Mouse (Mus musculus) right cerebral cortex, adult 18-20 months (tissue): Measurements from ENCODE around the gene Lifr.

Experiments
- DNase-seq: peaks from one replicate; pipeline ENCODE4 v3.0.0; 2022; ENCODE audit warnings: mixed read lengths

Gene Lifr

DNA sequence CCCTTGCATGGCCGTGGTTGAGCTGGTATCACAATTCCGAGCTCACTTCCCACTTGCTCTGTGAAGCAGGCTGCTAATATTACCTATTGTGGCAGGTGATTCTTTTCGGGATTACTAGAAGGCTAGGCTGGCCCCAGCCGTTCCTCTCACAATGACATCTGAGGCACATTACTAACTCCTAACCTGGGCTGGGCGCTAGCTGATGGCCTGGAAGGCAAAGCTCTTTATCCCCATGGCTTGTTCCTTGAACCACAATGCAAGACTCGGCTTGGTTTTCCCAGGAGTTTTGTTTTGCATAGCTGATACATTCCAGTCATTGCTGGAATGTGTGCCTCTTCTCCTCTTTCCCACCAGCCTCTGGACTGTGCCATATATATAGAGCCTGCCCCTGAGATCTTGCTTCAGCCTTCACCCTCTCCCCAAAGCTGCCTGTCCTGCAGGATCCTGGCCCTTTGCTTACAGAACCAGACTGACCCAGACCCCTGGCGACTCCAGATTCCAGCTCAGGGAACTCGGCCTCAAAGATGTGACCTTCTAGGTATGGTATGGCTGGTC, at the start of gene Lifr:
Gene Lifr (plus strand): TSS at position 404 of the 555 bp plus-strand sequence.
- DNase-seq = no peak

DNA sequence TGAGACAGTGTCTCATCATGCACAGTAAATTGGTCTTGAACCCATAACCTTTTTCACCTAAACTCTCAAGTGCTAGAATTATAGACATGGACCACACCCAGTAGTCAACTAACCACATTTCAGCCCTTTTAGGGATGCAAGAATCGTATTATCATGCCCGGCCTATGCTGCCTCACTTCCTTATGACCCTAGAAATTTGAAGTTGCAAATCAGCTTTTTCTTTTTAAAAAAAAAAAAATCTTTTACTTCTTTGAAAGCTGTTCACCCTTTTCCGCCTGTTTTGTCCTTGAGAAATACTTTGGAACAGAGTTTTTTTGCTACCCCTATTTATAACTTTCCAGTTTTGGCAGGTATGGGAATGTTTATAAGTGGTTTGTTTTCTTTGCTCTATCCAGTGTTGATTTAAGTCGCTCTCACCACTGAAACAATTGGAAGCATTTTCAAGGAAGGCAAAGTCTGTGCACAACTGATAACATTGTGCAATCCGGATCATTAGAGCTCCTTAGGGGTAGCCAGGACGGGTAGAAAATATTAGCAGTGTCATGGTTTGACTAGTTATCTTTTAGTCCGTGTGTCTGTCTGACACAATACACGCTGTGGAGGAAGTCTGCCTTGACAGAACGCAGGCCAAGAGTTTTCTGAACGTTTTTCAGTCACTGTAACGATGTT, 46.2 kb upstream of the Lifr start:
- no peak for DNase-seq

DNA sequence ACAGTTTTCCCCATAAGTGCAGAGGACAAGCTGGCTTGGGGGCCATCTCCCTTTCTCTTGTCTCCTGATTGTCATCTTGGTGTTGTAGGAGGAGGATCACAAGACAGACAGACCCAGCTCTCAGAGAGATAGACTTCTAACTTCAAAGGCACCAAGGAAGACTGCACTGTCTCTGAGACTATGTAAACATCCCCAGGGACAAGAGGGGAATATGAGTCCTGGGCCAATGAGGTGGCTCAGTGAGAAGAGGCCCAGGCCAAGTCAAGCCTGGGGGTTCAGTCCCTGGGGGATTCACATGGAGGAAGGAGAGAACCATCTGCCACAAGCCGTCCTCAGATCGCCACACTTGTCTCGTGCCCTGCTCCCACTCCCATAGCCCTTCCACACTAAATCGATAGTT, 45.4 kb upstream of the Lifr start:
- no peak for DNase-seq

- DNase-seq = peak; percentile 32
These were observed 42.5 kb upstream of the Lifr start for GRCm38 (mm10) chr15:7047931-7048330.

DNA sequence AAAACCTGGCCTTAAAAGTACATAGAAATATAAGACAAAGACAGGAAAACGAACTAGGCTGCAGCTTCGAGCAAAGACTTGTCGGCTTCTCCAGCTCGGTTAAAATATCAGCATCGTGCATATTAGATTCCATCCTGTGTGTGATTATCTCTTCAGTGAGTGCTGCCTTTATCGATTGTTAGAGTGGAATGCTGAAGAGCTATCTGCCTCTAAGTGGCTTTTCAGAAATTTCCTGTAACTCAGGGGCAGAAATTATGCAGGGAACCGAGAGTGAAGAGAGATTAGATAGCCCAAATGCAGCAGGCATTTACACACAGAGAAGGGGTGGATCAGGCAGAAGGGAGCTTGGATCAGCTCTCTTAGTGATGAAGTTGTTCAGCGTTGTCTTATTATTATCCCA, 41.5 kb upstream of the Lifr start:
- DNase-seq = no peak

GRCm38 (mm10) chr15:7051666-7052065, 38.7 kb upstream of the Lifr start:
- DNase-seq = no peak

GRCm38 (mm10) chr15:7052117-7052516, 38.3 kb upstream of the Lifr start:
- no peak for DNase-seq

DNA sequence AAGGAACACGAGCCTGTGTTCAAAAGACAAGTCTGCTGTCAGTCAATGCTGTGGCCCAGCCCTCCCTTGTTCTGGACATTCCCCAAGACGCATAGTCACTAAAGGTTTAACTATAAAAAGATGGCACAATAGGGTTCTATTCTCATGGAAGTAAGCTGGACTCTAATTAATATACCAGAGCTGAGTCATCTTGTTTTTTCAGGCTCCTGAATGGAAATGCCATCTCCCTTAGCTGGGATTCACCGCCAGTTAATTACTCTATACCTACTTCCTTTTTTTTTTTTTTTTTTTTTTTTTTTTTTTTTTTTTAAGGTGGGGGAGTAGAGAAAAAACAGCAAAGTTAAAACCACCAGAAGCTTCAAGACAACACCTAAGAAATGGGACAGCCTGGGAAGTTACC, 33.6 kb upstream of the Lifr start:
- no peak for DNase-seq

GRCm38 (mm10) chr15:7060522-7060921, 29.9 kb upstream of the Lifr start:
- no peak for DNase-seq

- no peak for DNase-seq
These were observed 28.3 kb upstream of the Lifr start for GRCm38 (mm10) chr15:7061995-7062697.

DNA sequence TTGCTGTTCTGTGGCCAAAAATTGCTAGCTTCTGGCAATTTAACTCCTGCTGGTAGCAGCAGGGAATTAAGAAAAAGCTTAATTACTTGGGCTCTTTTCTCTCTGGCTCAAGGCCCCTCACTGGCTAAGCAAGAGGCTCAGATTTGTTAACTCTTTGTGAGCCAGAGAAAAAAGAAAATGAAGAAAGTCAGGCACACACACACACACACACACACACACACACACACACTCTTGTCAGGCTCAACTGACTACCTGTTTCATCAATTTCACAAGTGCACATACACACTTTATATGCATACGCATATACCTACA, 27.8 kb upstream of the Lifr start:
- no peak for DNase-seq

DNA sequence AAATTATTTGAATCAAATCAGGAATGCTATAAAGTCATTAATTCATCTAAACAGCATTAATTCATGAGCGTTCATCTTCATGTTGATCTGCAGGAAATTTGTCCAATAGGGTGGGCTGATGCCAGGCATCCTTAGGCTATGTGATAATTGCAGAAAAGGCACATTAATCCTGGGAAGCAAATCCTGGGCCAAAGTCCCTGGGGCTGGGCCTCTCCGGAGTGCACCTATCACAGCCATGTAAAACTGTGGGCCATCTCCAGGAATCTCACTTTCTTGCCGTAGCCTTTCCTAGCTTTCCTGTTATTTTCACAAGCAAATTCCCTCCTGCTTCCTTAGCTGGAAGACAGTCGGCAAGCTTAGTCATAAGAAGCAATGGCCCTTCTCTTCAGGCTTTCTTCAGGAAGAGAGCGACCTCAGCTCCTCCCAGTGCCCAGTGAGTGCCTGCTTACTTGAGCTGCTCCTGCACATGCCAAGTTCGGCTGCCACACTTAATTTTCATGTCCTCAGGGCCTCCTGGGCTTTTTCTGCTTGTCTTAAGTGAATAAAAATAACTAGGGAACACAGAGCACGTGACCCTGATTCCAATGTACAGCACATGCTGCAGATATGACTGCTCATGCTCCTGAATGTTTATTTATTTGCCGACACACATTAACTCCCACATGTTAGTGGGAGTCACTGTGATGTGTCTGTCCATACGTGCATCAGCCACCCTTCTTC, 26.7 kb upstream of the Lifr start:
- no peak for DNase-seq

DNA sequence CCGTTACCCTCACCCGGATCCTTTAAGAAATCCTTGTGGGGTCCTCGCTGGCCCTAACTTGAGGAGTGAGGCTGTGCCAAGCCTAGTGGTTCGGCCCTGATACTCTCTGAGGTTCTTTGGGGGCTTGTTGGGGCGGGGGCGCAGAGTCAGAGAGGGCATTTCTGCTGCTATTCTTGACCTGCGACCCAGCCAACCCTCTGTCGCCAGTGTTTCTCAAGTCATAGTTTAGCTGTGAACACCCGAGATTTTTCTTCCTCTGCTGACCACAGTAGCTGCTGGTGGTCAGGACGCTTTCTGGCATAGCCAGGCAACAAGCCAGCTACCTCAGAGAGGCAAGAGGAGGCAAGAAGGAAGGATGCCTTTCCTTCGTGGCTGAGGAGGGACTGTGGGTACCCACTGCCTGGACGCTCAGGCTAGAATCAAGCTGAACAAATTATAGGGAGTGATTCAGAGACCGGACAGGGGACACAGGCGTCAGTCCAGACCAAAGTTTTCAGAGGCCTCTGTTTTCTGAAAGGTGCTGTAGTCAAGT, 25.4 kb upstream of the Lifr start:
- DNase-seq = no peak

DNA sequence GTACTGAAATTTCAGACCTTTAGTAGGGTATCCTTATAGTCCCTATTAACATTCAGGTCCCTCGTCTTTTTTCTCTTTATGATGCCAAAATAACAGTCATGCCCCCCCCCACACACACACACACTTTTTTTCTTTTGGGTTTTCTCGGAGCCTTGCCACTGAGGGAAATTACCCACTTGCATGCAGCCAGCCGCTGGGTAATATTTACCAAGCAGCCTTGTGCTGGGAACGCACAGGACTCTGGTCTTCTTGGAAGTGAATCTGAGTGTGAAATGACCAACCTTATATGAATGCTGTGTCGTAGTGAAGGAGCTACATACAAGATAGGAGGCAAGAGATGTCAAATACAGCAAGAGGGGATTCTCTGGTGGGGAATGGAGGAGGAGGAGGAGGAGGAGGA, 24.8 kb upstream of the Lifr start:
- no peak for DNase-seq

- DNase-seq = no peak
These were observed 23.7 kb upstream of the Lifr start for GRCm38 (mm10) chr15:7066752-7067151.

GRCm38 (mm10) chr15:7069374-7069773, 21.0 kb upstream of the Lifr start:
- no peak for DNase-seq

DNA sequence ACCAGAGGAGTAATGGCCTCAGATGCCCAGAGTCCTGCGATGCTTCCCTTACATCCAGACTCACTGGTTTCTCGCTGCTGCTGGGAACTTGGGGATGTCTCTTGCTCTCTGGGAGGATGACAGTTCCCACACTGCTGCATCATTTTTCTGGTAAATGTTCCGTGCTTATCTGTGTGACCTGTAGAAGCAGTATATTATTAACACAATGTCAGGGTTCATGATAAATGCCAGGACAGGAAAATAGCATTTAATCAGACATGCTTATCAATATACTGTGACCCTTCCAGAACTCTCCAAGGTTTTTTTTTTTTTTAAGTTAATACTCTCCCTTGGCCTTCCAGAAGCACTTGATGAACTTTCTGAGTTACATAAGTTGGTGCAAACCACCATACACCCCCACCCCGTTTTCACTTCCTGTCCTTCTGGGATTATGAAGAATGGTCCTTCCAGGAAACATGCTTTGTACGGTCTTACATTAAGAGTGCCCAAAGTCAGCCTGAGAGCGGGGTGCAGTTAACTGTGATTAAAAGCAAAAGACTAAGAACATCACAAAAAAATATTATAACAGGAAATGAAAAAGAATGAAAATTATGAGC, 20.1 kb upstream of the Lifr start:
- no peak for DNase-seq

DNA sequence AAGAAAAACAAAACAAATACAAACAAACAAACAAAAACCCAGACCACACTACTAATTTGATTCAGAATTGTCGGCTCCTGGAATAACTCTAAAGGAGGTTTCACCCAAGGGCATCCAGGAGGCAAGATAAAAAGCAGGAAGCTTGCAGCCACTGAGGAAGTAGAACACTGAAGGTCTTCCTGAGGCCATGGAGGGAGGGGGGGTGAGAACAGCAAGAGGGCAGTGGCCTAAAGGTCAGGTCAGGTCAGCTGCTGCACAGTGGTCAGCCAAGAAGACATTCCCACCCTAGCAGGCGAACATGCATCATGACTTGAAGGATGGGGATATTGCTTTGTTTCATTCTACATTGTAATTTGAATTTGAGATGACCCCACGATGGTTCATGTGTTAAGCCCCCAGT, 17.1 kb upstream of the Lifr start:
- no peak for DNase-seq

DNA sequence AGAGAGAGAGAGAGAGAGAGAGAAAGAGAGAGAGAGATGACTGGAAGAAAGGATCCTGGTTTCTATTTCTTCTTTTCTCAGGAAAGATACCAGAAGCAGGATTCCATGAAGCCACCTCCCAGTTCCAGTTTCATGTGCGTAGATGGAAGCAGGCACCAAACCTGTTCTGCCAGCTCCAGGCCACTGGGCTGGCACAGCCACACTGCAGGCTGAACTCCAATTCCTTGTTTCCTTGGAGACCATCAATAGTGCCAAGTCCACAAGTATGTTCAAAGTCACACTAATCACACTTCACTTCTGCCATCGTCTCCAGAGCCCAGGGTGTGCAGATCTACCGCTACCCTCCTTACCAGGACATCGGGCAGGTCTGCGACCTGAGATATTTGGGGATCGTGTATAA, 15.2 kb upstream of the Lifr start:
- DNase-seq = no peak

DNA sequence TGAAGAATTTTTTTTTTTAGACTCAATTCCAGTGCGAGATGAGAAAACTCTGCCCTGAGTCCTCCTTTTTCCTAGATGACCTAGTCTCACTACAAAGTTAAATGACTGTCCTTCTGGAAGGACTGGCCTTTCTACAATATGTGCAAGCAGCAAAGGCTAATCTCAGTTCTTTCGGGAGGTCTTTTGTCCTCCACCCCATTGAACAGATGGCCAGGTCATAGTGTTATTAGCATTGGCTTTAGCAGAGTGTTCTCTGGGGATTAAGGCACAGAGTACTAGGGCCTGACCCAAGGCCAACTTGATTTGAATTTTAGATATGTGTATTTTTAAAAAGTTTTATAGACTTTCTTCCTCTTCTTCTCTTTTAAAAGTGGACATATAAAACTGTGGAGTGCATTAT, 12.1 kb upstream of the Lifr start:
- no peak for DNase-seq

DNA sequence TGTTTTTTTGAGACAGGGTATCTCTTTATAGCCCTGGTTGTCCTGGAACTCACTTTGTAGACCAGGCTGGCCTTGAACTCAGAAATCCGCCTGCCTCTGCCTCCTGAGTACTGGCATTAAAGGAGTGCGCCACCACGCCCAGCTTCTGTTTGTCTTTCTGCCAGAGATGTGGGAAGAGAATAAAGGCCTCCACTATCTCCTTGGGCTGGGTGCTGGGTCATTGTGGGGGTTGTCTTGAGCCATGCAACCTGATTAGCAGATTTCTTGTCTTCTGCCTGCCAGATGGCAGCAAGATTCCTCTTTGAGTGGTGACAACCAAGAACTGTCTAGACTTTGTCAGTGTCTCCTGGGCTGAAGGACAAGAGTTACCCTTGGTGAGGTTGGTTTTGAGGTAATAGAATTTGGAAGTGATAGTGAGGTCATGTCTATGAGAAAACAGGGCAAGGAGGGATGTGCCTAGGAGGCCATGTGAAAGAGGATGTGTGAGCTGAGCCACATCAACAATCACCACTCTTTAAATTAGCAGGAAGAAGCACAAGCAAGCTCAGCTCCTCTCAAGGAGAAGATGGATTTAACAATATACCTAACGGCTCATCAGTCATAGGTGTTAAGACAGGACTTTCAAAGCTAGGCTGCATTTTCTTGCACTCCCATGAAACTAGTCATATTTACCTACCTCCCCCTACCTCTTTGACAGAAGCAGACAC, 10.6 kb upstream of the Lifr start:
- DNase-seq = no peak

GRCm38 (mm10) chr15:7080916-7081626, 9.3 kb upstream of the Lifr start:
- DNase-seq = no peak
